Mouse (Mus musculus) adrenal gland (tissue): ENCODE measurements at regions not wholly inside any gene's neighbourhood (a gene's known extent, or its start where the extent isn't known, plus 50 kb on each side); places are given as distances from the start of the nearest gene placed in this dataset.

Experiments used
- intact Hi-C: fragments of 180-260 bp; cut with DNase I; formaldehyde crosslinking; loops from one replicate; pipeline ENCODE4 v1.15.1; 2025

- intact Hi-C loops, result no loop called here
These were observed 541.9 kb downstream of the Adgrl2 start for GRCm38 (mm10) chr3:148448465-148448864.

GRCm38 (mm10) chr3:148446845-148447244, 543.5 kb downstream of the Adgrl2 start:
- intact Hi-C loops, result no loop called here

GRCm38 (mm10) chr3:148443012-148443411, 547.3 kb downstream of the Adgrl2 start:
- intact Hi-C loops, result no loop called here

DNA sequence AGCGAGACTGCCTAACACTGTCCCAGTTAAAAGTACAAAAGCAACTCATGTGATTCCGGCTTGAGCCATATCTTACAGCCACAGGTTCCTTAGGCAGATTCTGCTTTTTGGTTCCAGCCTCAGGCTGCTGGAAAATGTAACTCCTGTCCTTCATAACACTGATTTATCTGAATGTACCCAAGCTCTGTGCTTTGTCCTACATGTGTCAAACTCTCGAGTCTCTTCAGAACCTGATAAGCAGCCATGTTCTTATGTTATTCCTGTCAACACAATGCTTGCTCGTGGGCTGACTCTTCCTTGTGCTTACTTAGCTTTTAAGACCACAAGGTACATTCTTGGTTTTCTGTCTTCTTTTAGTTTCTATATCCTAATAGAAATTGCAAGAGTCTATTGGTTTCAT, 556.3 kb downstream of the Adgrl2 start:
- intact Hi-C loops, result no loop called here

- intact Hi-C loops, result no loop called here
These were observed 561.1 kb downstream of the Adgrl2 start for GRCm38 (mm10) chr3:148429012-148429865.

- intact Hi-C loops, result no loop called here
These were observed 566.3 kb downstream of the Adgrl2 start for GRCm38 (mm10) chr3:148424089-148424488.

DNA sequence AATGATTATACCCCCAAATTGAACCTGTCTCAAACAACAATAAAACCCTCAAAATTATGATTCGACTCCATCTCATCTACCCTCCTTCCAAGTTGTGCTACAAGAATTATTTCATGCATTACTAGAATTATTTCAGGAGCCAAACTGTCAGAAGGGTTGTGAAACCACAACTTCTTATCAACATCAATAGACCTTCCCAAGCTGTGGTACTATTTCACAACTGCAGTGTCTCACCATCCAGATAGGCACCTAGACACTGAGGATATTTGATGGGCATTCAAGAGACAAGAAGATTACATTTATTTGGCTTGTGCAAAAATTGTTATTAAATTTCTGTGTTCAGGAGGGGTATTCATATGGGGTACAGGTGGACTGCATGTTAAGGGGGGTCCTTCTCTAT, 567.0 kb downstream of the Adgrl2 start:
- intact Hi-C loops, result no loop called here

DNA sequence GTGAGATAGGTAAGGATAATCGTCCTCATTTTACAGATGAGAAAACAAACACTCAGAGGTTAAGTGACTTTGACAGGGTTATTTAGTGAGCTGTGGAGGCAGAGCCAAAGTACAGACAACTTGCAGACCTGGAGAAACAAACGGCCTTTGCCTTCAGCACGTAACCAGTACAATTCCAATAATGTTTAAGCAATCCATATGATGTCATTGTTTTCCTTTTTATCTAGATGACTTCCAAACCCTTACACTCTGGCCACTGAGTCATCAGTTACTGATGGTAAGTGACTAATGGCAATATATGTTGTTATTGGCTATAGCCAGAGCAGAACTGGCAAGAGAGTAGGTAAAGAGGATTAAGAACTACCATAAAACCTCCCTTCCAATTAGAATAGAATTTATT, 567.6 kb downstream of the Adgrl2 start:
- intact Hi-C loops, result no loop called here

- intact Hi-C loops, result no loop called here
These were observed 568.1 kb downstream of the Adgrl2 start for GRCm38 (mm10) chr3:148422205-148422604.

DNA sequence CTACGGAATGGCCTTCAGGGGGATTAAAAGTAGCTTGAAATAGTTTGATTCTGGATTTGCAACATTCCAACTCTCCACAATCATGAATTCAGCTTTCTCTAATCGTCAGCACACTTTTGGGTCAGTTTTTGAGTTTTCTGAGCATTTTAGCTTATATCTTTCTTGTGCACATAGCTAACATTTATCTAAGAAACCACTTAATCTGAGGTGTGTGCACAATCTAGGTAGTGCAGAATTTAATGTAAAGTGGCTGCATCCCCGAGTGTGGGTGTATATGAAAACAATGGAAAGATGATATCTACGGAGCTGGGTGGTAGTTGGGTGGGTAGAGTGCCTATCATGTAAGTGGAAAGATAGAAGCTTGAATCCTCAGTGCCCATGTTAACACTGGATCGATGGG, 570.1 kb downstream of the Adgrl2 start:
- intact Hi-C loops, result no loop called here

DNA sequence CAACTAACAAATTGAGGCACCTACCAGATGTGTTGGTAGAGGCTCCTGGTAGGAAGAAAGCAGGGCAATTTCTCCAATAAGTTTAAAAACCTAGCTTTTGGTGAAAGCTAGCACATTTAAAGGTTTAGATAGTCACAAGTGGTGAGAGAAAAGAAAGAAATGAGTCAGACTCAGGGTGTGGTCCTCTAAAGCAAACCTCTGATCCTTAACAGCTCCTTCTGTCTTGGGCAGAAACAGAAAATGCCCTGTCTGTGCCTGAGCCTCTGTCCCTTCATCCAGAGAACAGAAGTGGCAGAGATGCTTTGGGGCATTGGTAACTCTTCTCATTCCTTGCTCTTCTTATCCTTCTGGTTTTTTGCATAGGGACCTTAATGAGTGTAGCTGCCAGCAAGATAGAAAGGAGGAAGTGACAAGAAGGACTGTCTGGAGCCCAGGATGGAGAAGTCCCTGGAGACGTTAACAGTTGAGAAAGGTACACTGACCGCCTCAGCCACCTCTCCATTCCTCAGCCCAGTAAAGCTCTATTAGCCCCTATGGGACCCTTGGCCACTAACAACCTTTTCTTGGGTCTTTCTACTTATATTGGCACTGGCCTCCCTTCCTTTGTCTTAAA, 570.8 kb downstream of the Adgrl2 start:
- intact Hi-C loops, result no loop called here

DNA sequence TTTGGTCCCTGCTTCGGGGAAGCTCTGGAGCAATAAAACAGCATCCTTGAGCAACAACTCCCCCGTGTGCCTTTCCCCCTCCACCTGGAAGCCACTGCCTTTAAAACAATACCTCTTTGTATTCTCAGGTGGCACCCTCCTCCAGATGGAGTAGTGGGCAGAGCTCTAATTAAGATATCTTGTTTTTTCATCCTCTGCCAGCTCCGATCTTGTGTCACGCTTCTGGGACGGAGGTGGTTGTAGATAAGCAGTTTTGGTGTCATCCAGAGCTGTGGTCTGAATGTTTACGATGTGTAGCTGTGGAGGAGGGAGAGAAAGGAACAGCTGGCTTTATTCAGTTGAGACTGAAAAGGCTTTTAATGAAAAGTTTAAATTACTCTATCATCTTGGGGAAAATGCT, 572.3 kb downstream of the Adgrl2 start:
- intact Hi-C loops, result no loop called here

DNA sequence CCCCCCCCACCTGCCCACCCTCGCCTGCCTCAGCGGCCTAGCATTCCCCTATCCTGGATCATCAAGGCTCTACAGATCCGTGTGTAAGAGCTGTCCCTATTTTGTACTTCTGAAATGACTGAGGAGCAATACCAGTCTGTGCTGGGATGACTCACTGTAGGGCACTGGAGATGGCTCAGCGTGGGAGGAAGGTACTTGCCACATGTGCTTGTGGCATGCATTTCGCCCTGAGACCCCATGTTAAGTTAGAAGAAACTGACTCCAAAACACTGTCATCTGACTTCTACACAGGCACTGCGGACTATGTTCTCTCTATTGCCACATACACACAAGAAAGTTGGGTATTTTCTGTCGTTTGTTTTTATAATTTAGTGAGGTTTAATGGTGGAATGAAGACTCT, 574.9 kb downstream of the Adgrl2 start:
- intact Hi-C loops, result no loop called here

DNA sequence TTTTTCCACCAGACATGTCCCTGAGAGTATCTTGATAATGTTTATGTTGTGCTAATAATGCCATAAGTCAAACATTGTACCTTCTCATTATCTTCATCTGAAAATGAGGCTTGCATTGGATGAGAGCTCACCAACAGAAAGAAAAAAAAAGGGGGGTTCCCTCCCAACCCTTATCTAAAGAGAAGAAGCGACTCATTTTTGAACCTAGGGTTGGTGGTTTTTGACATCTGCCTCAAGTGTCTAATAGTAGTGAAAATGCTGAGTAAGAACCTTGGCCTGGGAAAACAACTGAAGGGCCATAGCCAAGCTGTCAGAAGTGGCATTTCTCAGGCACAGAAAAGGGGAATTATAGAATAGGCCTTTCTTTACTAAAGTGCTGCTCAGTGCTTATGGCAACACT, 577.3 kb downstream of the Adgrl2 start:
- intact Hi-C loops, result no loop called here

GRCm38 (mm10) chr3:148412191-148412590, 578.2 kb downstream of the Adgrl2 start:
- intact Hi-C loops, result no loop called here

DNA sequence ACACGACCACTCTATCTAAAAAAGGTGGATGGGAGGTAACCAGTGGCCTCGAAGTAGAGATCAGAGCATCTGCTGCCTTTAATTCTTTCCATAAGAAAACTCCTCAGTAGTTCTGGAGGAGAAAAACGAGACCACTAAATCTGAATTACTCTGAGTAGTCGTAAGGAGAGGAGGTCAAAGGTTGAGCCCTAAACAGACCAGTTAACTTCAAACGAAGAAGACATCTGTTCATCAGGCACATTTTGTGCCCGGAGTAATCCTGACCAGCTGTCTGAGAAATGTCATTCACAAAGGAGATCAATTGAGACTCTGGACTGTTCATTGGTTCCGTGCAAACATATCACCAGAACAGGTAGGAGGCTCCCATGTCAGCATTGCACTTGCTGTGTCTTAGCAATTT, 592.0 kb downstream of the Adgrl2 start:
- intact Hi-C loops, result no loop called here

DNA sequence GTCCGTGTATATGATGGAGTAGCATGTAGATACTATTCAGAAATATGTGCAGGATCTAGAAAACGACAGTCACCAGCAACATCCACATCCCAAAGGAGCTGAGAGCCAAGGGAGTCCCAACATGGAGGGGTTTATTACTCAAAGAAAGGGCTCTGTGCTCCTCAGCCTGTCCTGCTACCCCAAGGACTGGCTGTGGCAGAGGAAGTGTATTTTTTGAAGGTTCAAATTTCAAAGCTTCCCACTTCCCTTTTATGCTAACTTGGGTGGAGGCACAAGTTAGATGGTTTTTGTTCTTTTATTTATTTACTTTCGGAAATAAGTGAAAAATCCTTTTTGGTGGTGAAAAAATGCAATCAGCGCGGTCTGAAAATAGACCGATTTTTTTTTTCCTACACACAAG, 602.8 kb downstream of the Adgrl2 start:
- intact Hi-C loops, result no loop called here

DNA sequence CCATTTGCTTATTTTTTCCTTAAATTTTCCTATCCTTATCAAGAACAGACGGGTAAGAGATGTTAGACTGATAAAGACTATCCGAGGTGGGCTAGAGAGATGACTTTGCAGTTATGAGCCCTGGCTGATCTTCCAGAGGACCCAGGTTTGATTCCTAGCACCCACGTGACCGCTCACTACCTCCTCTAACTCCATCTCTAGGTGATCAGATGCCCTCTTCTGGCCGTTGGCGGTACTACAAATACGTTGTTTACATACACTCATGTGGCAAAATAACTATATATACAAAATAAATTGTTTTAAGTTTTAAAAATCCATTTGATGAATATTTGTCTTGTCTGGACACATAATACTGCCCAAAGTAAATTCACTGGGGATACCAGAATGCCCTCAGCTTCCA, 604.6 kb downstream of the Adgrl2 start:
- intact Hi-C loops, result no loop called here

DNA sequence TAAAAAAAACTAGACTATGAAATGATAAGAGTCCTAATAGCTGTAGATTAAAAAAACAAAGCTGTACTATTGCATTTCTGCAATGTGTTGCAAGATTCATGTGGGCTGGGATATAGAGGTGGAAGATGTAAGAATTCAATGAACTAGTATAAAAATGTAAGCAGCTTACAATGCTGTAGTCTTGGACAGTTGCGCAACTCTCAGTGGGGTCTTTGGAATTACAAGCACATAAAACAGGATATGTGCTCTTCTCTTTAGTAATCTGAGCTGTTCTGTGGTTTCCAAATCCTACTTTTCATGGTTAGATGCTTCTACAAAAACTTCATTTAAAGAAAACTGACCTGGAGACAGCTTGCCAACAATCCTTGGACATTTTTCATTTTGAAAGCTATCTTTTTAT, 609.3 kb downstream of the Adgrl2 start:
- intact Hi-C loops, result no loop called here

GRCm38 (mm10) chr3:148363331-148363730, 627.0 kb downstream of the Adgrl2 start:
- intact Hi-C loops, result no loop called here

GRCm38 (mm10) chr3:148362453-148362864, 627.9 kb downstream of the Adgrl2 start:
- intact Hi-C loops, result no loop called here

GRCm38 (mm10) chr3:148343633-148344361, 646.6 kb downstream of the Adgrl2 start:
- intact Hi-C loops, result no loop called here
